Mouse (Mus musculus): ENCODE data around the gene Rnf128. TPM values are rescaled to one million over a fixed set of nuclear protein-coding genes. Genes with fewer than 3 reads are reported as not detected.

Gene Rnf128
- 0.90 and 0.99 TPM in 2 replicates for polyA plus RNA-seq (2016; fragmentation: Nextera tagmentation; extraction: Ambion mirVana)

- H3K27me3 ChIP-seq (ENCODE audit: low read depth, poor library complexity, severe bottlenecking) = peaks cover 64% of the 10 kb centered on the region
- no peaks in the 10 kb centered on the region for H3K4me1 ChIP-seq
- H3K9me3 ChIP-seq (replicated peaks) = no peaks in the 10 kb centered on the region
- no peaks in the 10 kb centered on the region for H3K36me3 ChIP-seq
- no peak for DNase-seq (ENCODE audit: low spot score)
- H3K27ac ChIP-seq (replicated peaks) = no peak within 1 kb of the TSS
- WGBS = 83% methylated on average over 8 of the region's 8 CpGs
- no peak within 1 kb of the TSS for H3K4me3 ChIP-seq
These were observed at the start of gene Rnf128 for GRCm38 (mm10) chrX:139562925-139563461. Gene Rnf128 (plus strand): TSS chrX:139563316.

- Histone ChIP-seq H3K27me3 (ENCODE audit: low read depth, poor library complexity, severe bottlenecking) (peaks cover 32% of the 10 kb centered on the region), H3K4me1 (no peaks in the 10 kb centered on the region), H3K27ac (replicated peaks) (no peak overlapping the region), H3K36me3 (no peaks in the 10 kb centered on the region), H3K4me3 (no peak overlapping the region), H3K9me3 (replicated peaks) (no peaks in the 10 kb centered on the region)
- 72% methylated on average over 2 of the region's 2 CpGs for WGBS
- DNase-seq (ENCODE audit: low spot score) = no peak
These were observed 47.0 kb upstream of the Rnf128 start for GRCm38 (mm10) chrX:139516156-139516555.

GRCm38 (mm10) chrX:139519251-139519650 lies 43.9 kb upstream of the Rnf128 start:
- no peaks in the 10 kb centered on the region for H3K4me1 ChIP-seq
- no peaks in the 10 kb centered on the region for H3K36me3 ChIP-seq
- WGBS = 92% methylated on average over 2 of the region's 2 CpGs
- H3K9me3 ChIP-seq (replicated peaks) = no peaks in the 10 kb centered on the region
- no peak overlapping the region for H3K27ac ChIP-seq (replicated peaks)
- DNase-seq (ENCODE audit: low spot score) = no peak
- no peak overlapping the region for H3K4me3 ChIP-seq
- H3K27me3 ChIP-seq (ENCODE audit: low read depth, poor library complexity, severe bottlenecking) = peaks cover 48% of the 10 kb centered on the region

GRCm38 (mm10) chrX:139524303-139525091 lies 38.6 kb upstream of the Rnf128 start:
- WGBS = 77% methylated on average over 5 of the region's 5 CpGs
- Histone ChIP-seq H3K27me3 (ENCODE audit: low read depth, poor library complexity, severe bottlenecking) (peaks cover 64% of the 10 kb centered on the region), H3K36me3 (no peaks in the 10 kb centered on the region), H3K4me3 (no peak overlapping the region), H3K9me3 (replicated peaks) (no peaks in the 10 kb centered on the region), H3K4me1 (no peaks in the 10 kb centered on the region), H3K27ac (replicated peaks) (no peak overlapping the region)
- no peak for DNase-seq (ENCODE audit: low spot score)

- no peaks in the 10 kb centered on the region for H3K36me3 ChIP-seq
- no peak for DNase-seq (ENCODE audit: low spot score)
- H3K4me1 ChIP-seq = no peaks in the 10 kb centered on the region
- peaks cover 76% of the 10 kb centered on the region for H3K27me3 ChIP-seq (ENCODE audit: low read depth, poor library complexity, severe bottlenecking)
- no peaks in the 10 kb centered on the region for H3K9me3 ChIP-seq (replicated peaks)
- 84% methylated on average over 2 of the region's 2 CpGs for WGBS
- no peak overlapping the region for H3K4me3 ChIP-seq
- H3K27ac ChIP-seq (replicated peaks) = no peak overlapping the region
These were observed 37.4 kb upstream of the Rnf128 start for GRCm38 (mm10) chrX:139525724-139526123.

GRCm38 (mm10) chrX:139526984-139527383 lies 36.1 kb upstream of the Rnf128 start:
- Histone ChIP-seq H3K4me3 (no peak overlapping the region), H3K4me1 (no peaks in the 10 kb centered on the region), H3K27me3 (ENCODE audit: low read depth, poor library complexity, severe bottlenecking) (peaks cover 78% of the 10 kb centered on the region), H3K9me3 (replicated peaks) (no peaks in the 10 kb centered on the region), H3K27ac (replicated peaks) (no peak overlapping the region), H3K36me3 (no peaks in the 10 kb centered on the region)
- WGBS = 92% methylated on average over 4 of the region's 4 CpGs
- no peak for DNase-seq (ENCODE audit: low spot score)

- peaks cover 86% of the 10 kb centered on the region for H3K27me3 ChIP-seq (ENCODE audit: low read depth, poor library complexity, severe bottlenecking)
- H3K4me3 ChIP-seq = no peak overlapping the region
These were observed 33.4 kb upstream of the Rnf128 start for GRCm38 (mm10) chrX:139529678-139530077.

GRCm38 (mm10) chrX:139532293-139532692 lies 30.8 kb upstream of the Rnf128 start:
- no peak overlapping the region for H3K4me3 ChIP-seq
- no peaks in the 10 kb centered on the region for H3K9me3 ChIP-seq (replicated peaks)
- no peak overlapping the region for H3K27ac ChIP-seq (replicated peaks)
- DNase-seq (ENCODE audit: low spot score) = no peak
- H3K27me3 ChIP-seq (ENCODE audit: low read depth, poor library complexity, severe bottlenecking) = peaks cover 87% of the 10 kb centered on the region
- H3K4me1 ChIP-seq = no peaks in the 10 kb centered on the region
- no peaks in the 10 kb centered on the region for H3K36me3 ChIP-seq
- 72% methylated on average over 4 of the region's 4 CpGs for WGBS

More at GRCm38 (mm10) chrX:139529678-139530077, 33.4 kb upstream of the Rnf128 start:
- Histone ChIP-seq H3K36me3 (no peaks in the 10 kb centered on the region), H3K4me1 (no peaks in the 10 kb centered on the region), H3K9me3 (replicated peaks) (no peaks in the 10 kb centered on the region), H3K27ac (replicated peaks) (no peak overlapping the region)
- DNase-seq (ENCODE audit: low spot score) = no peak

GRCm38 (mm10) chrX:139537641-139538397 lies 25.3 kb upstream of the Rnf128 start:
- H3K9me3 ChIP-seq (replicated peaks) = no peaks in the 10 kb centered on the region
- peaks cover 72% of the 10 kb centered on the region for H3K27me3 ChIP-seq (ENCODE audit: low read depth, poor library complexity, severe bottlenecking)
- WGBS = 86% methylated on average over 5 of the region's 5 CpGs

GRCm38 (mm10) chrX:139543726-139544125 lies 19.4 kb upstream of the Rnf128 start:
- 89% methylated on average over 7 of the region's 7 CpGs for WGBS
- no peak for DNase-seq (ENCODE audit: low spot score)

More at GRCm38 (mm10) chrX:139537641-139538397, 25.3 kb upstream of the Rnf128 start:
- H3K36me3 ChIP-seq = no peaks in the 10 kb centered on the region
- no peak overlapping the region for H3K4me3 ChIP-seq
- DNase-seq (ENCODE audit: low spot score) = no peak
- no peaks in the 10 kb centered on the region for H3K4me1 ChIP-seq
- H3K27ac ChIP-seq (replicated peaks) = no peak overlapping the region

GRCm38 (mm10) chrX:139550456-139550855 lies 12.7 kb upstream of the Rnf128 start:
- H3K4me3 ChIP-seq = no peak overlapping the region
- WGBS = 83% methylated on average over 5 of the region's 5 CpGs
- H3K27me3 ChIP-seq (ENCODE audit: low read depth, poor library complexity, severe bottlenecking) = peaks cover 50% of the 10 kb centered on the region
- H3K4me1 ChIP-seq = no peaks in the 10 kb centered on the region
- no peak overlapping the region for H3K27ac ChIP-seq (replicated peaks)
- H3K36me3 ChIP-seq = no peaks in the 10 kb centered on the region
- no peaks in the 10 kb centered on the region for H3K9me3 ChIP-seq (replicated peaks)
- DNase-seq (ENCODE audit: low spot score) = no peak

More at GRCm38 (mm10) chrX:139543726-139544125, 19.4 kb upstream of the Rnf128 start:
- no peaks in the 10 kb centered on the region for H3K36me3 ChIP-seq
- no peaks in the 10 kb centered on the region for H3K4me1 ChIP-seq
- no peak overlapping the region for H3K4me3 ChIP-seq
- no peak overlapping the region for H3K27ac ChIP-seq (replicated peaks)
- no peaks in the 10 kb centered on the region for H3K9me3 ChIP-seq (replicated peaks)
- peaks cover 47% of the 10 kb centered on the region for H3K27me3 ChIP-seq (ENCODE audit: low read depth, poor library complexity, severe bottlenecking)

GRCm38 (mm10) chrX:139552090-139552489 lies 11.0 kb upstream of the Rnf128 start:
- H3K9me3 ChIP-seq (replicated peaks) = no peaks in the 10 kb centered on the region
- no peaks in the 10 kb centered on the region for H3K36me3 ChIP-seq
- H3K27ac ChIP-seq (replicated peaks) = no peak overlapping the region
- WGBS = 72% methylated on average over 2 of the region's 2 CpGs
- no peak for DNase-seq (ENCODE audit: low spot score)
- no peak overlapping the region for H3K4me3 ChIP-seq
- no peaks in the 10 kb centered on the region for H3K4me1 ChIP-seq
- H3K27me3 ChIP-seq (ENCODE audit: low read depth, poor library complexity, severe bottlenecking) = peaks cover 55% of the 10 kb centered on the region
